Mouse (Mus musculus) embryonic stem cell, embryonic (primary cell): ENCODE measurements around the gene Cfap54.

Experiments used
- CTCF ChIA-PET, 4 experiments: fragments of 300-600 bp in 2 of 4; fragments of 350-600 bp in 2 of 4; sonication (Branson Sonifier 250); formaldehyde crosslinking; loops; one replicate each; lab custom pipeline; 2022; ENCODE audit warnings: inconsistent platforms in 2 of 4; lab: Charles Lee
- POLR2A ChIA-PET, 4 experiments: fragments of 300-600 bp in 2 of 4; fragments of 350-600 bp in 2 of 4; sonication (Branson Sonifier 250); formaldehyde crosslinking; loops; one replicate each; lab custom pipeline; 2022; ENCODE audit warnings: antibody characterized with exemption in 4 of 4, inconsistent platforms in 1 of 4; lab: Charles Lee

The Cfap54 gene

DNA sequence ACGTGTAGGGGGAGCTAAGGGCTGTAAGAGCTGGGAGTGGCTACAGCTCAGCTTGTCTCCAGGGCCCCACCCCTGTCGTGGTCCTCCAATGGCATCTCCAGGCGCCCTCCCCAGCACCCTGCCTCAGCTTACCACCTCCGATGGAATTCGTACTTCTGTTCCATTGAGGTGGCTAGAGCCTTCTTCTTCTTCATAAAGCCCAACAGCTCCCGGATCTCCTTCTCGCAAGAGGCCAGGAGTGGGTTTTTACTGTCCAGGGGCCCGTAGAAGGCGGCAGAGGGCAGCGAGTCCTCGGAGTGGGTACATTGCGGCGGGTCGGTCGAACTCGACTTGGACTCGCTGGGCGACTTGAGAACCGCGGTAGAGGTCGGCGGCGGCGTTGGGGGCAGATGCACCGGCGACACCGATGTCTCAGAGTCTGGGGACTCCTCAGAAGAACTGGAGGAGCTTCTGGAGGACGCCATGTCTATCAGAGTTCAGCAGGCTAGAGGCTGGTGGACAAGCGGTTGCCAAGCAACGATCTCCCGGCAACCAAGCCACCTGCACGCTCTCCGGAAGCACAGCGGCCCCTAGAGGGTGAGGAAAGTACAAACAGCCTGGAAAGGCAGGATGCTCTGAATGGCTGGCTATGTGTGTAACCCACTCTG, at the start of gene Cfap54:
Cfap54 (minus strand) TSS at position 486 of the 647 bp plus-strand sequence.
- ChIA-PET CTCF (interaction anchor here (0.5 to 1.2 kb wide), 19 partner anchors 12 to 1998 kb away, joined by 3 to 7 read pairs (median 3); partner anchors contain the start of gene Lta4h (in 1 of the 4)), POLR2A (interaction anchor here in 3 of 4 experiments (0.6 to 1.1 kb wide), 10 partner anchors 10 to 1563 kb away, joined by 3 to 5 read pairs (median 3); no protein-coding TSS in a partner anchor)

DNA sequence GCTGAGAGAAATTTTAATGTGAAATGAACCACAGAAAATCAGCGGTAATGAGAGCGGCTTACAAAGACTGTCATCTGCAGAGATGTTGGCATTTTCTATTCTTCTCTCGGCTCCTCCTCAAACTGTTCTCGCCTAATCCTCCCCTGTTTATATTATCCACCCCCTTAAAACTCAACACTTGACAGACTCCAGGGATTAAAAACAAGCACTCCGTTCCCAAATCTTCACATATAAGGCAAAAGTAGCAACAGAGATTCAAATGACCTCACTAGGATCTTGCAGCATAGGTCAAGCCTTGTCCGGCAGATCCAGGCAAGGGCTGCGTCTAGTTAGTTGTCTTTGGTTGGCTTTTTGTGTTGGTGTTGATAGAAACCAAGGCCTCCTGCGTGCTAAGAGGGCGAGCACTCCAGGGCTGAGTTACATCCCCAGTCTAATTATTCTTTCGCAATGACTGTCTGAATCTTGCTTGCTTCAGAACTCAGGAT, 49.1 kb upstream of the Cfap54 start:
- POLR2A ChIA-PET = no interaction called here

DNA sequence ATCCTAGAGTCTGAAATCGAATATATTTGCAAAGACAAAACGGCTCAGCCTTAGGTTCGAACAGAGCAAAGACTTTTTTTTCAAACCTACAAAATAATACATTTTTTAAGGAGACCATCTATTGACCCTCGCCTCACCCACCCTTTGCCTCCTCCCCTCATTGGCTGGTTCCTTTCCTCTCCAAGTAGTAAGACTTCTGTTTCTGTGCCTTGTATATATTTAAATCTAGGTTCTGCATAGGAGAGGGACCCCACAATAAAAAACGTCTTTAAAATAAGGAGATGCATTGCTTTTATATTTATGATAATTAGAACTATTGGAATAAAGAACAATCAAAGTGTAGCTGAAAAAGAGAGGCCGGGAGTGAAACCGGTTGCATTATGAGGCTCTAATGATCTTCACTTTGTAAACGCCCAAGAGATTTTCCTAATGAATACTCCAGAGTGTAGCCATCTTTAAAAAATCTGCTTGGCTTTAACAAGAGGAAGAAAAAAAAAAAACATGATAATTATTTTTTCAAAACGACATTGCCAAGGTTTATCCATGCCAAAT, 48.6 kb upstream of the Cfap54 start:
- CTCF ChIA-PET = no interaction called here
- POLR2A ChIA-PET = no interaction called here

More for the DNA sequence above, 49.1 kb upstream of the Cfap54 start:
- CTCF ChIA-PET = no interaction called here

DNA sequence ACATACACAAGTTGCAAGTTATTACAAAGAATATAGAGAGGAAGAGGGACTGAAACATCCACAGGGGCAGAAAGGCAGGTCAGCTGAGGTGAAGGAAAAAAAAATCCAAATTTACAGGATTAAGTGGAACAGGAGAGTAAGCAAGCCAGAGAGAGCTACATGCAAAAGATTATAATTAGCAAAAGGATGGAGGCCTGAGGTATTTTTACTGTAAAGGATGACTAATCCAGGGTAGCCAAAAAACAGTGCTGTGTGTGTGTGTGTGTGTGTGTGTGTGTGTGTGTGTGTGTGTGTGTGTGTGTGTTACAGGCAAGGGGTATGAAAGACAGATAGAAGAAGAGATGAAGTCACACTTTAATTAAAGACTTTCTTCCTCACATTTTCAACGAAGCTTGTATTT, 47.9 kb upstream of the Cfap54 start:
- CTCF ChIA-PET = interaction anchor here in 1 of 4 experiments (0.6 kb wide), 2 partner anchors 99 to 722 kb away, joined by 4 read pairs; no protein-coding TSS in a partner anchor
- POLR2A ChIA-PET = interaction anchor here in 1 of 4 experiments (0.6 kb wide), 1 partner anchor 517 kb away, joined by 4 read pairs; no protein-coding TSS in a partner anchor

DNA sequence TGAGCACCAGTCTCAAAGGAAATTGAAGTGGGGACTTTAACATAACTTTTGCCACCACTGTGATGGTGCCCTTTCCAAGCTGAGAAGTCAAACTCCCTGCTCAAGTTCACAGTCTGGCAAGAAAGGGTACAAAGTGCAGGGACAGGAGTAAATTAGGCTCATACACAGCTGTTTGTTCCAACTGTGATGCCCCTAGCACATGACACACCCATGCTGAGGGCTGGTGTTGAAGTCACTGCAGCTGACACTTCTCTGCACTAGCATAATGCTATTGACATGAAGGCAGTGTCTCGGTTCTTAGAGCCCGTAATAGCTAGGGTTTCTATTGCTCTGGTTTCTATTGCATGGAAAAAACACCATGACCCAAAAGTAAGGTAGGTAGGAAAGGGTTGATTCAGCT, 47.1 kb upstream of the Cfap54 start:
- ChIA-PET POLR2A (interaction anchor here in 1 of 4 experiments (0.6 kb wide), 1 partner anchor 42 kb away, joined by 3 read pairs; no protein-coding TSS in a partner anchor), CTCF (interaction anchor here in 1 of 4 experiments (0.6 kb wide), 1 partner anchor 723 kb away, joined by 4 read pairs; no protein-coding TSS in a partner anchor)

DNA sequence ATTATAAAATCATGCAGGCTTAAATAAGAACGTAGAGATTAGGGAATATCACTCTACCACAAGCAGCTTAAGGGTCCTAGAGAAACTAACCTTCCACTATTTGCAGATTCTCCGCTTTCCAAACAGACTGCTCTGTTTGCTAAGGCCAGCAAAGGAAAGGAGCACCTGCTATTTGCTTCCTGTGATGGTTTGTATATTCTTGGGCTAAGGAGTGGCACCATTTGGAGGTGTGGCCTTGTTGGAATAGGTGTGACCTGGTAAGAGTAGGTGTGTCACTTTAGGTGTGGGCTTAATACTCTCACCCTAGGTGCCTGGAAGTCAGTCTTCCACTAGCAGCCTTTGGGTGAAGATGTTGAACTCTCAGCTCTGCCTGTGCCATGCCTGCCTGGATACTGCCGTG, 44.6 kb upstream of the Cfap54 start:
- POLR2A ChIA-PET = no interaction called here
- CTCF ChIA-PET = no interaction called here

DNA sequence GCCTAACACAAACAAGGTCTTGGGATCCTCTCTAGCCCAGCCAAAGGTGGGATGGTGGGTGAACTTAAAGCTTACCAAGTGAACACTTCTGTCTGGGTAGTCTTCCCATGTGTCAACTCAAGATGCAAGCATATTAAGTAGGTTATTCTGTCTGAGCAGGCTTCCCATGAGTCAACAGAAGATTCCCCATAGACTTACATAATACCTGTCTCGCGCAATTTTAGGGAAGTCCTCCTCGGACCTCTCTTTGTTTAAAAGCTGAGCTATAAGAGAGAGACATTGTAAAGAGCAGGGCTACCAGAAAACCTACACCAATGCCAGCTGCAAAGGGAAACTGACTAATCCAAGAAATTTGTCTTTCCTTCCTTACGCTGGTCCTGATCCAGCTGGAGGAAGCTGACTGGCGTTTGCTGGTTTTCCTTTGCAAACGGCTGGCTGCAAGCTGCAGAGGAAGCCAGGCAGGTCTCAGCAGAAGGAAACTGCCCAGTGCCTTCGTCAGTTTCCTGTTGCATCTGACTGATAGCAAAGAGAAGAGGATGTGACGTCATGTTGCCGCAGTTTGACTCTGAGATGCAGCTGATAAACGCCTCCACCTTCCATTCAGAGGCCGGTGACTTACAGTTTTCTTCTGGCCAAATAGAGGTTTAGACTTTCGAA, 42.7 kb upstream of the Cfap54 start:
- ChIA-PET CTCF (interaction anchor here in 1 of 4 experiments (0.6 kb wide), 1 partner anchor 185 kb away, joined by 5 read pairs; no protein-coding TSS in a partner anchor), POLR2A (interaction anchor here in 2 of 4 experiments (0.7 to 1.4 kb wide), 2 partner anchors 12 to 41 kb away, joined by 3 read pairs; no protein-coding TSS in a partner anchor)

DNA sequence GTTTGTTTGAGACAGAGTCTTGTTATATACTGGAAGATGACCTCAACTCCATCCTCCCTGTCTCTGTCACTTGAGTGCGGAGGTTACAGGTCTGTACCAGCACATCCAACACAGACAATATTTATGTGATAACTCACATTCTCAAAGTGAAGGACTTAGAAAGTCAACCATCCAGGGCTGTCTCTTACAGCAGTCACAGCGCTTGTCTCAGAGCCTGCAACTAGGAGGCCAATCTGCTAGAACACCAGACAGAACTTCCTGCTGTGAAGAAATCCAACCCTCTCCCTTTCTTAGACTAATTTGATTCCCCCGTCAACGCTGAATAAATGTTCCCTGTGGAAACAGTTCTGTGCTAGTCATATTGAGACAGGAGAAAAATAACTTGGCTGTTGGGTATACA, 41.9 kb upstream of the Cfap54 start:
- POLR2A ChIA-PET = interaction anchor here in 1 of 4 experiments (1.4 kb wide), 1 partner anchor 11 kb away, joined by 3 read pairs; no protein-coding TSS in a partner anchor
- CTCF ChIA-PET = interaction anchor here in 1 of 4 experiments (0.6 kb wide), 1 partner anchor 185 kb away, joined by 5 read pairs; no protein-coding TSS in a partner anchor

DNA sequence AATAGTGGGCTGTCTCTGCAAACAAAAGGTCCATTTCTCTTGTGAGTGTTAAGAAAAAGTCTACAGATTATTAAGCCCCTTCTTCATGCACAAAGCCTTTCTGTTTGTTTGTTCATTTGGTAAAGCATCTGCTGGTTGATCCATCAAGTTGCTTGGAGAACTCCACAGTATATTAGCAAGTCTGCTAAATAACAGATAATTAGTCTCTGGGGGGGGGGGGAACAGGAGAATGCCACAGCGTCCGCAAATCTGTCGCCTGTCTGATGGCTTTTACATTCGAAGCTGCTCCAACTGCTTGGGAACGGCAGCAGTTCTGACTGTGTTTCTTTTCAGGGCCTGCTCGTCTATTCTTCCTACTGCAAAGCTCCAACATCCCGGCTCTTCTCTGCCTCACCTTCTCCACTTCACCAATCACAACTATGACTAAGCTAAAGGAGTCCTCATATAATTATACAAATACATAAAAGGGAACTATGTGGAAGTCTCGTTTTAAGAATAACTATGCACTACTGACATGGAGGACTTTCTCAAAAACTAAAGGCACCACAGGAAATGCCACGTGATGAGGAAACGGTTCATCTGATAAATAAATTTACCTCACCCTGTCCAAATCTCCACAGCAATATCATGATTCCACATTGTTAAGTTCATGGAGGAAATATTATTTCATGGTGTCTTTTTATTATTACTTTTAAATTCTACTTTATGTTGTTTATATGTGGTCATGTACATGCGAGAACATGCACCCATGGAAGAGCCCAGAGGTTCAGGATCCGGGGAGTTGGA, 41.2 kb upstream of the Cfap54 start:
- POLR2A ChIA-PET = interaction anchor here in 1 of 4 experiments (0.7 kb wide), 1 partner anchor 422 kb away, joined by 3 read pairs; no protein-coding TSS in a partner anchor
- CTCF ChIA-PET = no interaction called here

DNA sequence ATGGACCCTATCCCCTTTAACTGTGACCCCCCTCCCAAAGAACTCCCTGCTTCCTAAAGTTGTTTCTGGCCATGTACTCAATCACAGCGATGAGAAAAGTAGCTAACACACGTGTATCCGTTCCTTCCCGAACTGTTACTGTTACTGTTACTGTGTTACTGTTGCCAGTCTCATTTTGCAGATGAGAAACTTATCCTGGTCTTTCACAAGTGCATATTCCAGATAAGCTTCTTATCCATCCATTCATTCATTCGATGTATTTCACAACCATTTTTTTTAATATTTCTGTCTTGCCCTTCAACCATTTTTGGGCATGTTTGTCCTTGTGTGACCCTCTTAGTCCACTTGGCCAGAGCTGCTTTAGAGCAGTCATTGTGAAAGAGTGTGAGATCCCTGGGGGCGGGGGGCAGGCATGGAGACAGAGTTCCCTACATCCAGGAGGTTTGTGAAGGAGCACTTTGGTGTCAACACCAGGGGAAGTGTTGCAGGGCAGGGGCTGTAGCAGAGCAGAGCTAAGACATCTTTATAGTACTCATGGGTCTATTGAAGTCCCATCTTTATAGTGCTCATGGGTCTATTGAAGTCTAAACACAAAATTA, 39.9 kb upstream of the Cfap54 start:
- POLR2A ChIA-PET = interaction anchor here in 1 of 4 experiments (0.6 to 1.5 kb wide), 3 partner anchors 9 to 100 kb away, joined by 3 to 5 read pairs (median 3); no protein-coding TSS in a partner anchor
- CTCF ChIA-PET = interaction anchor here in 1 of 4 experiments (0.7 kb wide), 1 partner anchor 24 kb away, joined by 3 read pairs; no protein-coding TSS in a partner anchor

DNA sequence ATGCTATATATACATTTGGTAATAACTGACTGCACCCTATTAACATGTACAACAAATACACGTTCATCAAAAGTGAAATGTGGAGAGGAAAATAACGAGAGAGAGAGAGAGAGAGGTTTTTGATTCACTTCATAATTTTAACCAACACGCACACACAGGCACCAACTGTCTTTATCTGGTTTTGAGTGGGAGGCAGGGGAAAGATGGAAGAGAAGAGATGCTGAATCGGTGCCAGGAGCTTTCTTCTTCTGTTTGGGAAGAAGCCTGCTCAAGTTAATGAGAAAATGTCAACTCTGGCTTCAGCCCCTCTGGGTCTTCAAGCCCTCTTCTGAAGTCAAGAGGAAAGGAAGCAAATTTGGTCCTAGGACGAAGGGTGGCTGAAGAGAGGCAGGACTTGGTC, 38.4 kb upstream of the Cfap54 start:
- POLR2A ChIA-PET = no interaction called here
- CTCF ChIA-PET = no interaction called here

DNA sequence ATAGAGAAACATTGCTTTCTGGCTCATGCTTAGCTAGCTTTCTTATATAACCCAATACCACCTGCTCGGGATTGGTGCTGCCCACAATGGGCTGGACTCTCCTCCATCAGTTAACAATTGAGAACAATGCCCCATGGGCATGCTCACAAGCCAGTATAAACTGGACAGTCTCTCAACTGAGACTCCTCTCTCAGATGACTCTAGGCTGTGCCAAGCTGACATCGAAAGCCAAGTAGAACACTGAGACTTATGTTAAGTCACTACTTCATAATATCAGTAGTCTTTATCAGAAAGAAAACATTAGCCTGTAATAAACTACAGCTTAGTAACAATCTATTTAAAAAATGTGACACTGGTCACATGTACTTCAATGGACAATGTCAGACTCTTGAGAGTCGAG, 35.2 kb upstream of the Cfap54 start:
- CTCF ChIA-PET = no interaction called here
- POLR2A ChIA-PET = interaction anchor here in 1 of 4 experiments (0.6 kb wide), 1 partner anchor 523 kb away, joined by 4 read pairs; no protein-coding TSS in a partner anchor

DNA sequence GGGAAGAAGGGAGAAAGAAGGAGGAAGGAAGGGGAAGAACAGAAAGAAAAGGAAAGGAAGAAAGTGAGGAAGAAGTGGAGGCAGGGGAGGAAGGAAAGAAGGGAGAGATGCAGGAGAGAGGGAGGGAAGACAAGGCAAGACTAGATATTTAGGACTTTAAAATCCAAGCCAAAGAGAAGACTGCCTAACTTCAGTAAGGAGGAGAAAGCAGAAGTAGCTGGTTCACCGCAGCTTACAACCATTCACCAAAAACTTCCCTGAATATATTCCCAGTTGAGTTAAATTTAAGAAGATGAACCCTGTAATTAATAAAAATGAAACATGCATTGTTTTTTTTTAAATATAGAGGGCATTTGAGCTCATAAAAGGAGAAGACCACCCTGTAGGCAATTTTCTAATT, 34.3 kb upstream of the Cfap54 start:
- POLR2A ChIA-PET = interaction anchor here in 1 of 4 experiments (0.6 kb wide), 1 partner anchor 449 kb away, joined by 4 read pairs; no protein-coding TSS in a partner anchor
- CTCF ChIA-PET = interaction anchor here in 1 of 4 experiments (0.8 kb wide), 1 partner anchor 176 kb away, joined by 3 read pairs; no protein-coding TSS in a partner anchor

DNA sequence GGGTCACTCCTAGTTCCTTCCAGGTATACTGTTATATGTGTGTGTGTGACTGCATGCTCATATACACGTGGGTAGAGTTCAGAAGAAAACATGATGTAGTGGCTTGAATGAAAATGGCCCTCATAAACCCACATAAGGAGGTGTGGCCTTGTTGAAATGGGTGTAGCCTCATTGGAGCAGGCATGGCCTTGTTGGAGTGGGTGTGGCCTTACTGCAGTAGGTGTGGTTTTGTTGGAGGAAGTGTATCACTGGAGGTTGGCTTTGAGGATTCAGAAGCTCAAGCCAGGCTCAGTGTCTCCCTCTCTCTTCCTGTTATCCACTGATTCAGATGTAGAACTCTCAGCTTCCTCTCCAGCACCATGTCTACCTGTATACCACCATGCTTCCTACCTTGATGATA, 33.4 kb upstream of the Cfap54 start:
- ChIA-PET POLR2A (interaction anchor here in 1 of 4 experiments (1.0 kb wide), 1 partner anchor 30 kb away, joined by 3 read pairs; no protein-coding TSS in a partner anchor), CTCF (no interaction called here)

DNA sequence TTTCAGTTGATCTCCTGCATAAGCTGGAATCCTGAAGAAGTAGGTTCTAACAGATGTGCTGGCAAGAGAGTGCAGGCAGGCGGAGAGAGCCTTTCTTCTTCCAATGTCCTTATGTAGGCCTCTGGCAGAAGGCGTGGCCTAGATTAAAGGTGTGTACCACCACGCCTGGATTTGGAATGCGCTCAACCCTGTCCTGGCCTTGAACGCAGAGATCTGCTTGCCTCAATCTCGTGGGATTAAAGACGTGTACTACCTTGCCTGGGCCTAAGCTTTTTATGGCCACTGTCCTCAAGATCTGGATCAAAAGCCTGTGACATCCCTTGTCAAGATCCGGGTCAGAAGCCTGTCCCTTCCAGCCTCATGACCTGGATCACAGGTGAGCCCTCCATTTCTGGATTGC, 32.5 kb upstream of the Cfap54 start:
- CTCF ChIA-PET = no interaction called here
- POLR2A ChIA-PET = interaction anchor here in 1 of 4 experiments (1.0 kb wide), 1 partner anchor 31 kb away, joined by 3 read pairs; no protein-coding TSS in a partner anchor

DNA sequence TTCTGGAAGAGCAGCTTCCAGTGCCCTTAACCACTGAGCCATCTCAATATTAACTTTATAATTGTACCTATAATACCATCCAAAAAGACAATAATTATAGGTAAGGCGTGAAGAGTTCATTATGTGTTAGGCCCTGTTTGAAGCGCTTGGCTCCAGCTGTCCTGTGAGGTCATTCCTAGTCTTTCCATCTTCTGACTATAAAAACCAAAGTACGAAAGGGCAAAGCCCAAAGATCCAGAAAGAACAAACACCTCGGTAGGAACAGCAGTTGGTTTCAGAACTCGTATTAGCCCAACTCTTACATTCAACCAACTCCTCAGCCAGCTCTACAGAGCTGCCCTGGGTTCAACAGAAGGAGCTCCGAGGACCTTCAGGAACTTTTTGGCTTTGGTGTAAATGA, 30.6 kb upstream of the Cfap54 start:
- ChIA-PET POLR2A (interaction anchor here in 1 of 4 experiments (0.8 to 1.7 kb wide), 3 partner anchors 8 to 12 kb away, joined by 3 to 5 read pairs (median 3); no protein-coding TSS in a partner anchor), CTCF (interaction anchor here in 1 of 4 experiments (1.3 kb wide), 1 partner anchor 29 kb away, joined by 5 read pairs; no protein-coding TSS in a partner anchor)

DNA sequence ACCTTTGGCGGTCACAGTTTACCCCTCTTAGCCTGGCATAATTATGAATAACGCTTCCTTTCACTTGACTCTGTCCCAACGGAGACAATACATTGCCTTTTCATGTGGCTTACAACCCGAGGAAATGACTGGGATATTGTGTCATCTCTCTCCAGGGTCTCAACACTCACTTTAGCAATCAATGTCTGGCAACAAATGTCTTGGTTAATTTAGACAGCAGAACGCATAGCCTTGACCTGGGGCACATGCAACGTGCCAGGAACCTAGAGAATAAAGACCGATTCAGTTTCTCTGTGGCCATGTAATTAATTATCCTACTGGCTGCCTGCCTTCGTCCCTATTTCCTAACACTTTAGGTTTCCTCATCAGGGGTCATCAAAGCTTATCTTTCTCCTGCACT, 30.0 kb upstream of the Cfap54 start:
- CTCF ChIA-PET = no interaction called here
- POLR2A ChIA-PET = interaction anchor here in 1 of 4 experiments (0.6 to 1.7 kb wide), 3 partner anchors 10 to 54 kb away, joined by 3 to 5 read pairs (median 3); no protein-coding TSS in a partner anchor
